Mouse (Mus musculus): ENCODE measurements around the gene Krtap4-6.
"Not testable (repeated sequence)": the region's sequence is repeated elsewhere in the genome, so short reads cannot be mapped to it uniquely, and the experiment has no call there.

DNA sequence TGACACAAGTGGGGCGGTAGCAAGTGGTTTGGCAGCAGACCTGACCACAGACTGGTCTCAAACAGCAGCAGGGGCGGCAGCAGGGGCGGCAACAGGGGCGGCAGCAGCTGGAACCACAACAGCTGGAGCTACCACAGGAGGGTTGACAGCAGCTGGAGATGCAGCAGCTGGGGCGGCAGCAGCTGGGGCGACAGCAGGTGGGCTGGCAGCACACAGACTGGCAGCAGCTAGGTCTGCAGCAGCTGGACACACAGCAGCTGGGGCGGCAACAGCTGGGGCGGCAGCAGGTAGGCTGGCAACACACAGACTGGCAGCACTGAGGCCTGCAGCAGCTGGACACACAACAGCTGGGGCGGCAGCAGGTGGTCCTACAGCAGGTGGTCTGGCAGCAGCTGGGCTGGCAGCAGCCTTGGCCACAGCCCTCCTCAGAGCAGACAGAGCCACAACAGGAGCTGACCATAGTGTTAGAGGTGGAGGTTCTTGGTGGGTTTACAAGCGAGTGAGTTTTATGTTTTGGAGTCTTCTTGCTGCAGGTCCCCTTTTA lies 7.2 kb downstream of the Krtap4-6 start, which contains the start of gene Gm11563:
- not testable (repeated sequence) for TF ChIP-seq CTCF (IDR thresholded peaks at IDR 0.05; ENCODE audit: control insufficient read depth, insufficient read depth, low read length); POLR2A (IDR thresholded peaks at IDR 0.05; ENCODE audit: borderline replicate concordance, control insufficient read depth, low read depth, low read length)

Data from bone marrow, adult 2 months (tissue).